Mouse (Mus musculus): ENCODE measurements around the gene Dync2li1. TPM values are rescaled to one million over a fixed set of nuclear protein-coding genes. Genes with fewer than 3 reads are reported as not detected.

Gene Dync2li1
- polyA plus RNA-seq, 1 experiment from 2014 or later, result 32.9 TPM

DNA sequence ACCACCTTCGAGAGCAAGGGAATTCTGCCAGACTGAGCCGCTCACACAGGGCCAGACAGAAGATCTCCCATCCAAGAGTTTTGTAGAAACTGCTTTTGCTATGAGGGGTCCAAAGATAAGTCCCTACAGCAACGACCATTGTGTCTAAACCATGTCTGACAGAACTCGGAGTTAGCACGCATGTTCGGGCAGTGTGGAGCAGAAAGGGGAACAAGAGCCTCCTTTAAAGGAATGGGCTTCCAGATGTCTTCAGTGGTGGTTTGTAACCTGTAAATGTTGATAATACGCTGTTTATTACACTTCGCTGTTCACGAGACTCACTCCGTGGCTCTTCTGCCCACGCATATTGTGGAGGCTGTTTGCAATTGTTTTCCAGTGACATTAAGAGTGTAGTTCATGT, 51.3 kb downstream of the Dync2li1 start:
- no peak overlapping the region for H3K4me2 ChIP-seq (ENCODE audit: low read depth, low read length)
- no peak for ATAC-seq (ENCODE audit: insufficient read depth, low FRiP score)
- H3K27ac ChIP-seq (ENCODE audit: low read length), result no peak overlapping the region
- H3K9me3 ChIP-seq (replicated peaks; ENCODE audit: control insufficient read depth, low read length), result no peaks in the 10 kb centered on the region
- H3K36me3 ChIP-seq (ENCODE audit: control insufficient read depth, insufficient read depth, low read length), result no peaks in the 10 kb centered on the region
- no peak overlapping the region for H3K9ac ChIP-seq (ENCODE audit: low read length)
- WGBS, result 82% methylated on average over 11 of the region's 11 CpGs
- H3K27me3 ChIP-seq (ENCODE audit: control insufficient read depth, insufficient read depth, low read length), result no peaks in the 10 kb centered on the region
- peaks cover 8% of the 10 kb centered on the region for H3K4me1 ChIP-seq (ENCODE audit: control insufficient read depth, insufficient read depth, low read length)
- no peak overlapping the region for H3K4me3 ChIP-seq (replicated peaks; ENCODE audit: low read length)

DNA sequence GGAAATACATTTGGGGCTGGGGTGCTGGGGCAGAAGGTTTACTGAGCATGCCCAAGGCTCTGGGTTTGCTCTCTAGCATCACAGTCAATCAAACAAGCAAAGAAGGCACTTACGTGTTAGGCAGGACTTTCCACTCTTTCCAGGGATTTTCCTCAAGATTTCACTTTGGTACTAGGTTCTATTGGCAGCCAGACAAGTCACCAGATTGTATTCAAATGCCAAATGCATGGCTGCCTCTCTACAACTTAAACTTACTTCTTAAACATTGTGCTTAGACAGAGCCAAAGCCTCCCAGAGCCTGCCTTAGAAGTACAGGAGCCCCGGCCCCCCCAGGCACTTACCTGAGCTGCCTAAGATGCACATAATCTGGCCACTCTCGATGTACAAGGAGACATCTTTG, 55.4 kb downstream of the Dync2li1 start:
- no peak overlapping the region for H3K4me3 ChIP-seq (replicated peaks; ENCODE audit: low read length)
- 80% methylated on average over 3 of the region's 3 CpGs for WGBS
- H3K36me3 ChIP-seq (ENCODE audit: control insufficient read depth, insufficient read depth, low read length), result no peaks in the 10 kb centered on the region
- no peaks in the 10 kb centered on the region for H3K9me3 ChIP-seq (replicated peaks; ENCODE audit: control insufficient read depth, low read length)
- H3K27me3 ChIP-seq (ENCODE audit: control insufficient read depth, insufficient read depth, low read length), result no peaks in the 10 kb centered on the region
- no peak for ATAC-seq (ENCODE audit: insufficient read depth, low FRiP score)
- no peak overlapping the region for H3K4me2 ChIP-seq (ENCODE audit: low read depth, low read length)
- no peaks in the 10 kb centered on the region for H3K4me1 ChIP-seq (ENCODE audit: control insufficient read depth, insufficient read depth, low read length)
- H3K9ac ChIP-seq (ENCODE audit: low read length), result no peak overlapping the region
- no peak overlapping the region for H3K27ac ChIP-seq (ENCODE audit: low read length)

DNA sequence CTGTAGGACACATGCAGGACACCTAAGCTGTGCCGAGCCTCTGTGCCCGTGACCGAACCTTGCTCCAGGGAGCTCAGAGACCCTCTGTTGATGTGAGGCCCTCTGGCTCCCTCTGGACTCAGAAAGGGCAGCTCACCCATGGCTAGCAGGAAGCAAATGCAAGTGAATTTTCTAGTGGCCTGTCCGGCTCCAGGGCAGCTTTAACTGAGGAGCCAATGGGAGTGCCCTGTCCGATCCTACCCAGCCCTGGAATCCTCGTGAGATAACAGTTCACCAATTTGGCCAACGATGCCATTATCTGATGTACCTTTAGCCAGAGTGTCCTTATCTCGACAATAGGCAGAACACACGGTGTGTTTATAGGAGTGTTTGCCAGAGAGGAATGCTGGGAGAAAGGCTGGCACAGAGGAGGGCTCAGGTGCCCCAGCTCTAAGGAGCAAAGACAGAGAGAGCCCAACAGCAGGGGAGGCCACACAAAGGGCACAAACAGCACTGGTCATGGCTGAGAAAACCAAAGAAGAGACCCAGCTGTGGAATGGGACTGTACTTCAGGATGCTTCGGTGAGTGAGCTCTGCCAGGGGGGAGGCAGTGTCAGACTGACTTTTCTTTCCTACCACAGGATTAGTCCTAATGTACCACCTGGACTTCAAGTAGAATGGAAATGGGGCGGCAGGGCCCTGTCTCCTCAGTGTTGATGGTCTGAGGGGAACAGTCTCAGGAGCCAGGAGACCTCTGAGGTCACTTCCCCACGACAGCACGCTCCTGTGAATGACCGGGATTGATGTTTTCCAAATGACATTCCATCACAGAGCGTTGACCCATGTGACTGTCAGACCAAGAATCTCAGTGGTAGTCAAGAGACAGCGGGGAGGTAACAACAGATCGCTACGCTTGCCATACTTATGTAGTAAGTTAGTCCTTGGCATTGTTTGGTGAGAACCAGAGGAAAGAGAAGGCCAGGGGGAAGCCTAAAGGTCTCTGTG, 56.7 kb downstream of the Dync2li1 start, which contains the start of gene Abcg5:
Gene Abcg5, minus strand, starts transcription at position 278 of the 984 bp plus-strand sequence.
- H3K9me3 ChIP-seq (replicated peaks; ENCODE audit: control insufficient read depth, low read length), result no peaks in the 10 kb centered on the region
- H3K9ac ChIP-seq (ENCODE audit: low read length), result no peak within 1 kb of the TSS
- no peaks in the 10 kb centered on the region for H3K4me1 ChIP-seq (ENCODE audit: control insufficient read depth, insufficient read depth, low read length)
- H3K36me3 ChIP-seq (ENCODE audit: control insufficient read depth, insufficient read depth, low read length), result no peaks in the 10 kb centered on the region
- H3K4me2 ChIP-seq (ENCODE audit: low read depth, low read length), result no peak within 1 kb of the TSS
- no peak within 1 kb of the TSS for H3K27ac ChIP-seq (ENCODE audit: low read length)
- no peak within 1 kb of the TSS for H3K4me3 ChIP-seq (replicated peaks; ENCODE audit: low read length)
- WGBS, result 67% methylated on average over 18 of the region's 18 CpGs
- ATAC-seq (ENCODE audit: insufficient read depth, low FRiP score), result no peak; the same call in 1 of the 2 replicates
- no peaks in the 10 kb centered on the region for H3K27me3 ChIP-seq (ENCODE audit: control insufficient read depth, insufficient read depth, low read length)

DNA sequence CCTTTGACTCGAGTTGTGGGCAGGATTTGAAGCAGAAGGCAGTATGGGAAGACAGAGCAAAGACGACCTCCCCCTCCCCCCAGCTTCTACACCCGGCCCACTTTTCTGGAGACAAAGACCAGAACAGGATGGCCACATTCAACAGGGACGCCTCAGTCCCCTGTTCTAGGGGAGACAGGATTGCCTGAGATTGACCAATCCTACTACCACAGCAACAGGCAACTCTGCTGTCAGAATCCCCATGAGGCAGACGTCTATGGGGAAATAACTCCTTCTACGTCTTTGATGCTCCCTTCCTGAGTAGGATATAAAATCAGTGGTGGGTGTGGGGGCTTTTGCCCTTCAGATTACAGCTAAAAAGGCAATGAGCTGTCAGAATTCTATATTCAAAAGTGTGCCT, 58.0 kb downstream of the Dync2li1 start:
- ATAC-seq (ENCODE audit: insufficient read depth, low FRiP score), result no peak
- H3K4me2 ChIP-seq (ENCODE audit: low read depth, low read length), result no peak overlapping the region
- H3K36me3 ChIP-seq (ENCODE audit: control insufficient read depth, insufficient read depth, low read length), result no peaks in the 10 kb centered on the region
- no peak overlapping the region for H3K4me3 ChIP-seq (replicated peaks; ENCODE audit: low read length)
- no peak overlapping the region for H3K9ac ChIP-seq (ENCODE audit: low read length)
- no peaks in the 10 kb centered on the region for H3K27me3 ChIP-seq (ENCODE audit: control insufficient read depth, insufficient read depth, low read length)
- no peak overlapping the region for H3K27ac ChIP-seq (ENCODE audit: low read length)
- no peaks in the 10 kb centered on the region for H3K9me3 ChIP-seq (replicated peaks; ENCODE audit: control insufficient read depth, low read length)
- WGBS, result 30% methylated on average over 6 of the region's 6 CpGs
- H3K4me1 ChIP-seq (ENCODE audit: control insufficient read depth, insufficient read depth, low read length), result no peaks in the 10 kb centered on the region

DNA sequence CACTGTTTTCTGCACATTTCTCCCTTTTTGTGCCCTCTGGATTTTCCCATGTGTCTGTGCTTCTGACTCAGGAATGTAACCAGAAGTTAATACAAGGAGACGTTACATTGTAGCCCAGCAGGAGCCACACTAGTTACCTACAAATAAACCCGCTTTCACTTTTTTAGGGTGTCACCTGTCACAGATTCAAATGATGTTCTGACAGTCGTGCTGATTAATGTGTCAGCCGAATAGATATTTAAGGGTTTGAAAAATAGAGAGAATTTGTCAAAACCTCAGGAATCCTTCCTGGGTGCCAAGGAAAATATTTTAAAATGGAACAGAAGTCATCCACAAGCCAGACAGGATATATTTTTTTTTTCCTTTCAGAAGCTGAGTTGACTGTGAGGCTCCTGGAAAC, 59.0 kb downstream of the Dync2li1 start:
- H3K4me3 ChIP-seq (replicated peaks; ENCODE audit: low read length), result no peak overlapping the region
- H3K36me3 ChIP-seq (ENCODE audit: control insufficient read depth, insufficient read depth, low read length), result no peaks in the 10 kb centered on the region
- H3K4me1 ChIP-seq (ENCODE audit: control insufficient read depth, insufficient read depth, low read length), result 0 out of 2 replicates have a peak, but pooled peaks cover 1% of the 10 kb centered on the region
- no peak overlapping the region for H3K4me2 ChIP-seq (ENCODE audit: low read depth, low read length)
- no peaks in the 10 kb centered on the region for H3K27me3 ChIP-seq (ENCODE audit: control insufficient read depth, insufficient read depth, low read length)
- 73% methylated on average over 4 of the region's 4 CpGs for WGBS
- H3K9me3 ChIP-seq (replicated peaks; ENCODE audit: control insufficient read depth, low read length), result no peaks in the 10 kb centered on the region
- ATAC-seq (ENCODE audit: insufficient read depth, low FRiP score), result no peak
- H3K27ac ChIP-seq (ENCODE audit: low read length), result no peak overlapping the region
- H3K9ac ChIP-seq (ENCODE audit: low read length), result no peak overlapping the region

DNA sequence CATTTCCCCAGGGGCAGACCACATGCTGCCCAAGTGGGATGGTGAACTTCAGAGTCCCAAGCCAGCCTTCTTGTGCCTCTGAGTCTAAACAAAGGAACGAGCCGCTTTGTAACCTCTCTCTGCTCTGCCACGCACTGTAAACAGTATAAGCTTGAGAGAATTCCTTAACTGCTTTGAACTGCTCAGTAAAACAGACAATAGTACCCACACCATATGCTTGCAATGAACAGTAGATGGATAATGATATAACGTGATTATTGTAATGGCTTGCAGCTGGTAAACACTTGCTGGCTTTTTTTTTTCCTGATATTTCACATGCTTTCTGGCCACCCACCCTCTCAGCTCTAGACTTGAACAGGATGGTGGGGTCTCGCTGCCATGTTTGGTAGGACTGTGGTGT, 61.7 kb downstream of the Dync2li1 start:
- Histone ChIP-seq H3K36me3 (ENCODE audit: control insufficient read depth, insufficient read depth, low read length) (no peaks in the 10 kb centered on the region), H3K27me3 (ENCODE audit: control insufficient read depth, insufficient read depth, low read length) (no peaks in the 10 kb centered on the region), H3K4me2 (ENCODE audit: low read depth, low read length) (no peak overlapping the region), H3K9me3 (replicated peaks; ENCODE audit: control insufficient read depth, low read length) (no peaks in the 10 kb centered on the region), H3K27ac (ENCODE audit: low read length) (no peak overlapping the region), H3K9ac (ENCODE audit: low read length) (no peak overlapping the region), H3K4me1 (ENCODE audit: control insufficient read depth, insufficient read depth, low read length) (peaks cover 5% of the 10 kb centered on the region; the same call in 1 of the 2 replicates), H3K4me3 (replicated peaks; ENCODE audit: low read length) (no peak overlapping the region)
- 37% methylated on average over 5 of the region's 5 CpGs for WGBS
- no peak for ATAC-seq (ENCODE audit: insufficient read depth, low FRiP score)

DNA sequence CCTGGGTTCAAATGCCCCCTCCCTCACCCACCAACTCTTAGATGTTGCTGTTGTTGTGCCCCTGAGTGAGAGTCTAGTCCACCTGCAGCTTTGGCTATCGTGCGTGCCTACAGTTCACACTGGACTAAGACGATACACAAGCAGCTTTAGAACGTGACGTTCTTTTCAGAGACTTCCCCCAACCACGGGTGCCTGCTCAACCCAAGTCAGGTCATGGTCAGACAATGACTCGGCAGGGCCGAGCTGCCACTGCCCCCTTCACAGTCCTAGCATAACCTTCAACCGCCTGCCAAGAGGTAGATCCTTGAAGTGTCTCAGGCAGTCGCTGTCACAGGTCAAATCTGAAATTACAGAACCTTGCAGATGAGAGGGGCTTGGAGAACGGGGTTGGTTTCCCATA, 62.5 kb downstream of the Dync2li1 start:
- no peak overlapping the region for H3K27ac ChIP-seq (ENCODE audit: low read length)
- no peaks in the 10 kb centered on the region for H3K9me3 ChIP-seq (replicated peaks; ENCODE audit: control insufficient read depth, low read length)
- H3K36me3 ChIP-seq (ENCODE audit: control insufficient read depth, insufficient read depth, low read length), result no peaks in the 10 kb centered on the region
- no peak overlapping the region for H3K4me3 ChIP-seq (replicated peaks; ENCODE audit: low read length)
- no peaks in the 10 kb centered on the region for H3K27me3 ChIP-seq (ENCODE audit: control insufficient read depth, insufficient read depth, low read length)
- H3K9ac ChIP-seq (ENCODE audit: low read length), result no peak overlapping the region
- peaks cover 5% of the 10 kb centered on the region; the same call in 1 of the 2 replicates for H3K4me1 ChIP-seq (ENCODE audit: control insufficient read depth, insufficient read depth, low read length)
- no peak overlapping the region for H3K4me2 ChIP-seq (ENCODE audit: low read depth, low read length)
- 82% methylated on average over 11 of the region's 11 CpGs for WGBS
- ATAC-seq (ENCODE audit: insufficient read depth, low FRiP score), result no peak

DNA sequence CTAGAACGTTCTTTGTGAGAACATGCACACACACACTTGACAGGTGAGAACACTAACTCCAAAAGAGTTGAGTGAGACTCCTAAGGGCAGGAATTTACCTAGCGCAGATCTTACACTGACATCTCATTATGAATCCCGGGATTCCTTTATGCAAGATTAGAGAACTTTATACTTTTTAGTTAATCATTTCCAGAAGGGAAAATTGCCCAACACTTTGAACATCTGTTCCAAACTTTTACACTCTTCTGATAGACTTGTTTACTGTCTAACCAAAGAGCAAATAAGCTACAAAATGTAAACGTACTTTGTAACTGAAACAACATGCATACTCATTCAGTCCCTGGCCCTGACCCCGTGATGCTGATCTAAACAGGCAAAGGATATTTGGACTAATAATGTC, 63.0 kb downstream of the Dync2li1 start:
- Histone ChIP-seq H3K4me2 (ENCODE audit: low read depth, low read length) (no peak overlapping the region), H3K27ac (ENCODE audit: low read length) (no peak overlapping the region), H3K9me3 (replicated peaks; ENCODE audit: control insufficient read depth, low read length) (no peaks in the 10 kb centered on the region), H3K36me3 (ENCODE audit: control insufficient read depth, insufficient read depth, low read length) (no peaks in the 10 kb centered on the region), H3K4me3 (replicated peaks; ENCODE audit: low read length) (no peak overlapping the region), H3K27me3 (ENCODE audit: control insufficient read depth, insufficient read depth, low read length) (no peaks in the 10 kb centered on the region), H3K4me1 (ENCODE audit: control insufficient read depth, insufficient read depth, low read length) (peaks cover 5% of the 10 kb centered on the region; the same call in 1 of the 2 replicates), H3K9ac (ENCODE audit: low read length) (no peak overlapping the region)
- 54% methylated on average over 5 of the region's 5 CpGs for WGBS
- no peak for ATAC-seq (ENCODE audit: insufficient read depth, low FRiP score)

DNA sequence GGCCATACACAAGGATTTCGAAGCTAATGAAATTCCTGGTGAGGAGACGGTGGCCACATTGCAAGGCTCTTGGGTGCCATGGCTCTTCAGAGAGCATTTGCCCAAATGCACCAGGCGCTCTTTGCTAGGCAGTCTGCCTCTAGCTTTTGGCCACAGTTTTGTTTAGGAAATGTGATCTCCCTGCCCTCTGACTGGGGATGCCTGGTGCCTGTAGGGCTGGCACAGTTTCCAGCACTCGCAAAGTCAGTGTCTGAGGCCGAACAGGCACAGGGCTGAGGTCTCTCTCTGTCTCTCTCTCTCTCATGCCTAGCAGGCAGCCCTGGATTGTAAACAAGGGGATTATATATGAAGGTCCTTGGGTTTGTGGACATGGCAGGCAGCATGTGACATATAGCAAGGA, 63.8 kb downstream of the Dync2li1 start:
- no peak overlapping the region for H3K9ac ChIP-seq (ENCODE audit: low read length)
- H3K4me1 ChIP-seq (ENCODE audit: control insufficient read depth, insufficient read depth, low read length), result peaks cover 5% of the 10 kb centered on the region; the same call in 1 of the 2 replicates
- no peak overlapping the region for H3K4me2 ChIP-seq (ENCODE audit: low read depth, low read length)
- H3K4me3 ChIP-seq (replicated peaks; ENCODE audit: low read length), result no peak overlapping the region
- no peaks in the 10 kb centered on the region for H3K9me3 ChIP-seq (replicated peaks; ENCODE audit: control insufficient read depth, low read length)
- H3K27ac ChIP-seq (ENCODE audit: low read length), result no peak overlapping the region
- no peaks in the 10 kb centered on the region for H3K27me3 ChIP-seq (ENCODE audit: control insufficient read depth, insufficient read depth, low read length)
- no peaks in the 10 kb centered on the region for H3K36me3 ChIP-seq (ENCODE audit: control insufficient read depth, insufficient read depth, low read length)
- WGBS, result 54% methylated on average over 5 of the region's 5 CpGs
- no peak for ATAC-seq (ENCODE audit: insufficient read depth, low FRiP score)
